Mouse (Mus musculus): ENCODE measurements around the gene AW551984. TPM values are rescaled to one million over a fixed set of nuclear protein-coding genes. Genes with fewer than 3 reads are reported as not detected.

Gene AW551984
- total and polyA plus RNA-seq, 3 experiments = not detected

- Histone ChIP-seq H3K9me3 (replicated peaks; ENCODE audit: insufficient read depth, low read length) (no peaks in the 10 kb centered on the region), H3K4me3 (ENCODE audit: control insufficient read depth in 1 of 2, insufficient read depth in 1 of 2, low read depth in 2 of 2, low read length in 2 of 2) (no peak within 1 kb of the TSS), H3K27ac (ENCODE audit: control insufficient read depth, low read depth, low read length) (no peak within 1 kb of the TSS), H3K27me3 (ENCODE audit: control insufficient read depth in 1 of 2, insufficient read depth in 2 of 2, low read length in 2 of 2) (no peaks in the 10 kb centered on the region), H3K79me2 (ENCODE audit: control insufficient read depth, insufficient read depth, low read length, poor library complexity) (no peaks in the 10 kb centered on the region), H3K36me3 (ENCODE audit: control insufficient read depth in 1 of 2, insufficient read depth in 2 of 2, low read length in 2 of 2) (no peaks in the 10 kb centered on the region), H3K4me1 (ENCODE audit: control insufficient read depth in 1 of 2, insufficient read depth in 2 of 2, low read length in 2 of 2) (no peaks in the 10 kb centered on the region), H3K9ac (ENCODE audit: control insufficient read depth, low read depth, low read length, poor library complexity, severe bottlenecking) (no peak within 1 kb of the TSS)
- DNase-seq (ENCODE audit: low read depth, low spot score) = no peak
- TF ChIP-seq KAT2A (conservative IDR thresholded peaks at IDR 0.05; ENCODE audit: low read depth, low read length) (no peak), MYC (IDR thresholded peaks at IDR 0.05; ENCODE audit: low read depth, low read length) (no peak), UBTF (IDR thresholded peaks at IDR 0.05; ENCODE audit: borderline replicate concordance, insufficient read depth, low read depth, low read length) (no peak), MXI1 (IDR thresholded peaks at IDR 0.05; ENCODE audit: low read depth, low read length) (no peak), RAD21 (IDR thresholded peaks at IDR 0.05; ENCODE audit: low read depth, low read length) (no peak)
Observed at GRCm38 (mm10) chr9:39575469-39575868, 28.7 kb downstream of the AW551984 start, which contains the start of gene Olfr959. Gene Olfr959 (minus strand): TSS chr9:39575569.

DNA sequence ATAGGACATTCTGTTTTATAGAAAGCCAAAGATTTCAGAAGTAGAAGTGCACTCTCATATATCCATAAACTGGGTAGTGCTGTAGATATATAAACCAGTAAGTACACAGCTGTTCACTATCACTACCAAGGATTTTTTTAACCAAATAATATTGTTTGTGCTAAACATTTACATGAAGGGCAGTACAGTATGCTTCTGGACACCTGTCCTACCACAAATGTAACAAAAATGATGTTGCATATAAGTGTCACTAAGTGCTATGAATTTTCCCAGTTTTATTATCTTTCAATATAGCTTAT is 45.9 kb downstream of the AW551984 start:
- Histone ChIP-seq H3K9ac (ENCODE audit: control insufficient read depth, low read depth, low read length, poor library complexity, severe bottlenecking) (no peak overlapping the region), H3K36me3 (ENCODE audit: control insufficient read depth in 1 of 2, insufficient read depth in 2 of 2, low read length in 2 of 2) (no peaks in the 10 kb centered on the region), H3K27me3 (ENCODE audit: control insufficient read depth in 1 of 2, insufficient read depth in 2 of 2, low read length in 2 of 2) (no peaks in the 10 kb centered on the region), H3K4me1 (ENCODE audit: control insufficient read depth in 1 of 2, insufficient read depth in 2 of 2, low read length in 2 of 2) (no peaks in the 10 kb centered on the region), H3K79me2 (ENCODE audit: control insufficient read depth, insufficient read depth, low read length, poor library complexity) (no peaks in the 10 kb centered on the region), H3K4me3 (ENCODE audit: control insufficient read depth in 1 of 2, insufficient read depth in 1 of 2, low read depth in 2 of 2, low read length in 2 of 2) (no peak overlapping the region), H3K27ac (ENCODE audit: control insufficient read depth, low read depth, low read length) (no peak overlapping the region), H3K9me3 (replicated peaks; ENCODE audit: insufficient read depth, low read length) (no peaks in the 10 kb centered on the region)
- no peak for DNase-seq (ENCODE audit: low read depth, low spot score)
- TF ChIP-seq RAD21 (IDR thresholded peaks at IDR 0.05; ENCODE audit: low read depth, low read length) (no peak), MAFK (IDR thresholded peaks at IDR 0.05; ENCODE audit: borderline replicate concordance, low read depth, low read length) (no peak), UBTF (IDR thresholded peaks at IDR 0.05; ENCODE audit: borderline replicate concordance, insufficient read depth, low read depth, low read length) (no peak), POLR2A (IDR thresholded peaks at IDR 0.05; ENCODE audit: control insufficient read depth in 1 of 2, insufficient read depth in 1 of 2, low read depth in 1 of 2, low read length in 2 of 2, poor library complexity in 1 of 2) (no peak), POLR2AphosphoS2 (IDR thresholded peaks at IDR 0.05; ENCODE audit: low read length) (no peak), MYB (IDR thresholded peaks at IDR 0.05; ENCODE audit: low read depth, low read length) (no peak), USF1 (IDR thresholded peaks at IDR 0.05; ENCODE audit: low read depth, low read length) (no peak), ZKSCAN1 (IDR thresholded peaks at IDR 0.05; ENCODE audit: low read depth, low read length) (no peak), MYC (IDR thresholded peaks at IDR 0.05; ENCODE audit: low read depth, low read length) (no peak), ZNF384 (IDR thresholded peaks at IDR 0.05; ENCODE audit: low read depth, low read length) (no peak), USF2 (IDR thresholded peaks at IDR 0.05; ENCODE audit: borderline replicate concordance in 1 of 2, insufficient read depth in 1 of 2, low read depth in 1 of 2, low read length in 2 of 2) (no peak), GABPA (IDR thresholded peaks at IDR 0.05; ENCODE audit: low read depth, low read length) (no peak)

Measured in MEL (cell line).